Mouse (Mus musculus) right cerebral cortex, postnatal 36 days (tissue): ENCODE measurements around the gene Gm26920.

Source experiments
- DNase-seq, 2 experiments: peaks; one replicate each; pipeline ENCODE4 v3.0.0; 2022; ENCODE audit warnings: low spot score in 2 of 2, mixed read lengths in 1 of 2

Gene Gm26920

GRCm38 (mm10) chr7:30060341-30060740, 29.9 kb downstream of the Gm26920 start:
- no peak for DNase-seq

- DNase-seq: no peak
These were observed 36.6 kb downstream of the Gm26920 start for GRCm38 (mm10) chr7:30053591-30053990.

DNA sequence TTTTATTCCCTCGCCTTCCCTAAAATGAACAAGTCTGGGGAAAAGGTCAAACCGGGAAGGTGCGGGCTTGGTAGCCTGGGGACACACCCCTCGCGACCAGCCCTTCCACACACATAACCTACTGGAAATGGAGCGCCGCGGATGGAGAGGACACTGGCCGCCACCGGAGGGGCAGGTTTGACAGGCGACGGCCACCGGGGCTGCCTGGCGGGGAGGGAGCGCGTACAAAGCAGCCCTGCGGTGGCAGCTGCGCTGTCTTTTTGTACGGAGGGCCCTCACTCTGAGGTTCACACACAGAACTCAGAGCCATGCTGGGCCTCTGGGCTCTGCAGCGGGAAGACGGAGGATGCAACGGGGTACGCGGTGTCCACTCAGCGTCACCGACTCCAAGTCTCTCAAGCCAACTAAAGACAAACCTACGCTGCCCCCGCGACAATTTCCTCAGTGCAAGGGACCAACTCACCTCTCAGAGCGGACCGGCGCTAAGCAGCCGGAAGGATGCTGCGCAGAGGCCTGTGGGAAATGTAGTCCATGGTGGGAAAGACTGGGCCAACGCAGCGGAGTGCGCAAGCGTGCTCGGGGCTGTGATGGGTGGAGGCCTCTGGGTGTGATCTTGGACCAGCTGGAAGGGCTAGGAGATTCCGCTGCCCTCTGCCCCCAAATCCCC, 39.2 kb downstream of the Gm26920 start, which contains the start of gene Zfp14:
TSS of gene Zfp14 (minus strand) at position 499 of the 667 bp plus-strand sequence.
- peak; percentile 89 to 93 for DNase-seq

GRCm38 (mm10) chr7:30048126-30048525, 42.1 kb downstream of the Gm26920 start:
- DNase-seq: no peak

DNA sequence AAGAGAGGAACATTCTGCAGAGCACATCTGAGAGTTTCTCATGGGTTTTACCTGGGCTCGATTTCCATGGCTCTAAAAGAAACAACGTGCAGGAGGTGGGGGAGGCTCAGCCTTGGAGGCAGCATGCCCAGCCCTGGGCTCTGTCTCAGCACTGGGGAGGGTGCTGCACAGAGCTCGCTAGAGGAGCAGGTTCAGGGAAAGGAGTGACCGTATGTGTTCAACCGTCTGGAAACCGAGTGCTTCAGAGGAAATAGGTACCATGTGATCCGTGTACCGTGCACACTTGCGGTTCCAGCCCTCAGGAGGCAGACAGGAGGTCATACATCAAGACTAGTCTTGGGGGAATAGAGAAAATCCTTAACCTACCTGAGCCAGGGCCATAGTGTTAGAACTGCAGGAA, 45.9 kb downstream of the Gm26920 start:
- no peak for DNase-seq

DNA sequence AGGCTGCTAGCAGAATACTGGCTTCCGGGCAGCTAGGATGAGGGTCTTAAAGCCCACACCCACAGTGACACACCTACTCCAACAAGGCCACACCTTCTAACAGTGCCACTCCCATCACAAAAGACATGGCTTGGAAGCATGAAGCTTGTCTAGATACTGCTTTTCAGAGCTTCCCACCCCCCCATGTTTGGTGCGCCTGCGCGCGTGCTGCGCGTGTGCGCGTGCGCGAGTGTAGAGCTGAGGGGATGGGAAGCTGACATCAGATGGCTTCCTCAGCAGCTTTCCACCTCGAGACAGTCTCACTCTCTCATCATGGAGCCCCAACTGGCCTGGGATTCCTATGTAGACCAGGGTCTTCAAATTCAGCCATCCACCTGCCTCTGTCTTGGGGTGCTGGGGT, 55.9 kb downstream of the Gm26920 start:
- DNase-seq: no peak

DNA sequence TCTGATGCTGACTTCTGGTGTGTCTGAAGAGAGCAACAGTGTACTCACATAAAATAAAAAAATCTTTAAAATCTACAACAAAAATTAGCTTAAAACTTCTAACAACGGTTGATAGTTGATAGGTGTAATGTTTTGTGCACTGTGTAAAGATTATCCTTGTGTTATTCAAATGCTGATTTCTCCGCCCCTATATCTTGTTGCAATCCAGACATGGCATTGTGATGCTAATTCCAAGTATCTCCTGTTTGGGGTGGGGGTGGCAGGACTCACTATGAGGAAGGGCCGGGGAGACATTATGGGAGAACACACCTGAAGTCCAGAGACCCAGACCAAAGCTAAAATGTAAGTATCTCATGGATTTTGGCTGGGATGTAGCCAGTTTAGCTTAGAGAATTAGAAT, 58.8 kb downstream of the Gm26920 start:
- no peak for DNase-seq

GRCm38 (mm10) chr7:30030677-30031076, 59.5 kb downstream of the Gm26920 start:
- no peak for DNase-seq

DNA sequence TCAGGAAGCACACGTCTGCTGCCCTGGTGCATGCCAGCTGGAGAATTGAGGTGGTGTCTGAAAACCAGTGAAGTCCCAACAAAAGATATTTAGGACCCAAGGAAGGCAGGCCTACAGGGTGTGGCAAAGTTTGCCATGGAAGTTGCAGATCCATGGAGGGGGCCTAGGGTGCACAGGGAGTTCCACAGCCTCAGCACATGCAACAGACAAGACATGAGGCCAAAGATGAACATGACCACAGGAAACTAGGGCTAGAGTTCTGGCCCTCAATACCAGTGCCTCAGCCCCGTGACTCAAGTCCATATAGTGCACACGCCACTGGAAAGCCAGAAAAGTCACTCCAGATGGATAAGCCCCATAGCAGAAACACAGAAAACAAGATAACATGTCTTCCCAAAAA, 61.6 kb downstream of the Gm26920 start:
- no peak for DNase-seq

GRCm38 (mm10) chr7:30027331-30027730, 62.9 kb downstream of the Gm26920 start:
- no peak for DNase-seq

- DNase-seq: no peak
These were observed 64.9 kb downstream of the Gm26920 start for GRCm38 (mm10) chr7:30025358-30025757.

DNA sequence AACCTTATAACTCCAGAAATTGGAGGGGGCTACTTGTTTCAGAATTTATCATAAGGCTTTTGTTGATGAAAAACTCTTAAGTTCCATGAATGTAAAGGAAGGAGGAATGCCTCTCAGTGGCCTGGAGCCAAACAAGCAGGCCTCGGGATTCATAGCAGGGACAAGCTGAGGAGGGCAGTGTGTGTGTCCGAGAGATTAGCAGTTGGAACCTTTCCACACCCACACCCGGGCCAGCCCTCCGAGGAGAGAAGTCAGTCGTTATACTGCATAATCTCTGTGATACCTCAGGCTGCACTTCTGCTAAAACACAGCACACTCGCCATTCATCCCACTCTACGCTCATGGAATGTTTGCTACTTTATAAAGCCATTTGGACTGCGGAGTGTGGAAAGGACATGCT, 66.4 kb downstream of the Gm26920 start:
- DNase-seq: no peak

DNA sequence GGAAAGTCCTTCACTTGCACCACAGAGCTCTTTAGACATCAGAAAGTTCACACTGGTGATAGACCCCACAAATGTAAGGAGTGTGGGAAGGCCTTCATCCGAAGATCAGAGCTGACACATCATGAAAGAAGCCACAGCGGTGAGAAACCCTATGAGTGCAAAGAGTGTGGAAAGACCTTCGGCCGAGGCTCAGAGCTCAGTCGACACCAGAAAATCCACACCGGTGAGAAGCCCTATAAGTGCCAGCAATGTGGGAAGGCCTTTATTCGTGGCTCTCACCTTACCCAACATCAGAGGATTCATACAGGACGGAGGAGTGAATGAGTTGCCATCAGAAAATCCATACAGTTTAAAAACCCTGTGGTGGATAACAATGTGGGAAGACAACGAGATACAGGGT, 66.9 kb downstream of the Gm26920 start:
- DNase-seq: no peak

GRCm38 (mm10) chr7:30019543-30019942, 70.7 kb downstream of the Gm26920 start:
- DNase-seq: no peak

DNA sequence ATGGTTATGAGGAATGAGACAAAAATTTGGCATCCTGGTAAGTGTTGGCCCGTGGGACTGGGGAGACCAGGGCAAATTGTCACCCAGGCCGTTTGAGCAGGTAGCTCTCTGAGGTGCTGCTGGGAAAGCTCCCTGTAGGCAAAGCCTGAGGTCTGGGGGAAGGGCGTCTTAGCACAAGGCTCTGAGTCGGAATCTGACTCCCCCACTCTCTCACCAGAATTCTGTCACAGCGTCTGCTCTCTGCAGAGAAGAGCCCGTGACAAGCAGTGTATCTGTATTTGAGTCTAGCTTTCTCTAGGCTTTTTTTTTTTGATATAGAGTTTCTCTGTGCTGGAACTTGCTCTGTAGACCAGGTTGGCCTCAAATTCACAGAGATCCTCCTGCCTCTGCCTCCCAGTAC, 73.0 kb downstream of the Gm26920 start:
- DNase-seq: no peak

- peak; percentile 40 to 53 for DNase-seq
These were observed 77.2 kb downstream of the Gm26920 start for GRCm38 (mm10) chr7:30012956-30013363.

DNA sequence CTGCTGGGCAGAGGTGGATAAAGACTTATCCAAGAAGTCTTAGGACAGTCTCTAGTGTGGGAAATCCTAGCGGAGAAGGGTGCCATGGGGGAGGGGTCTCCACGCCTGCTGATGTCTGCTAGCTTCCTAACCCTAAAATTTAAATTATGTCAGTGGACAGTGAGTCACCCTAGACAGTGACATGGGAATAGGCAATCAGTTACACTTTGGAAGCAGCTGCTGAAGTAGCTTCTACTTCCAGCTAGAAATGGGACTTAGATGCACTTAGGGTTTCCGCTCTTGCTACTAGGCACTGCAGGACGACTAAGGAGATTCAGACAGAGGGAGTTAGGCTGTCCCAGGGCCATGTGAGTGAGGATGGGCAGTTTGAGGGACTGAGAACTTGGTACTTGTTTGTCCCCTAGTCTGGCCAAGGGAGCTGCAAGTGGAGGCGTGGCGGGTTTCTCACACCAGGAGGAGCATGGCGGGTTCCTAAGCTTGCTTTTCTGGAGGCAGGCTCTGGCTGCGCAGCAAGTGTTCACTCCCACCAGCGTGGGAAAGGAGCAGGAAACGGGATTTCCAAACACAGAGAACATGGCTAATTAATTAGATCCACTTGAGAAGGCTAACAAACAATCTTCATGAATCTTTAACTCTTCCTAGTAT, 79.5 kb downstream of the Gm26920 start:
- no peak for DNase-seq

- DNase-seq: peak; percentile 37 to 78
These were observed 80.7 kb downstream of the Gm26920 start for GRCm38 (mm10) chr7:30009321-30010085.

- DNase-seq: no peak
These were observed 82.1 kb downstream of the Gm26920 start for GRCm38 (mm10) chr7:30008020-30008690.

GRCm38 (mm10) chr7:30007601-30008000, 82.6 kb downstream of the Gm26920 start:
- peak in 1 of 2 experiments; percentile 50 for DNase-seq
